Mouse (Mus musculus) heart, postnatal 0 days (tissue): ENCODE measurements around the gene Ramp2. TPM values are rescaled to one million over a fixed set of nuclear protein-coding genes. Genes with fewer than 3 reads are reported as not detected.
A peak's percentile ranks its signal among the peaks of the same experiment; 100 is the strongest.

Experiments
- ATAC-seq: fragments of 200-750 bp; cut with Nextera tagmentation; 2 replicates; pipeline ENCODE4 v1.8.0; 2017; ENCODE audit warnings: low read depth, moderate number of reproducible peaks, moderate library complexity; ENCODE audit not compliant: insufficient read depth
- DNase-seq: peaks from one replicate; pipeline ENCODE4 v3.0.0-alpha.2; 2016; ENCODE audit warnings: low spot score
- H3K27ac ChIP-seq: fragments of 300-500 bp; sonication (generic); 2 replicates; pipeline ENCODE4 v1.5.1; 2014; ENCODE audit warnings: low read depth, mild to moderate bottlenecking
- H3K27me3 ChIP-seq: fragments of 300-500 bp; sonication (generic); 2 replicates; pipeline ENCODE4 v1.6.1; 2014; ENCODE audit warnings: low read length, mixed read lengths; ENCODE audit not compliant: control insufficient read depth, insufficient read depth
- H3K36me3 ChIP-seq: fragments of 300-500 bp; sonication (generic); replicated peaks from 2 replicates; pipeline ENCODE4 v1.6.1; 2014; ENCODE audit warnings: low read length, mixed read lengths; ENCODE audit not compliant: control insufficient read depth, insufficient read depth
- H3K4me1 ChIP-seq: fragments of 300-500 bp; sonication (generic); 2 replicates; pipeline ENCODE4 v1.6.1; 2014; ENCODE audit warnings: antibody characterized with exemption; ENCODE audit not compliant: control insufficient read depth, insufficient read depth
- H3K4me2 ChIP-seq: fragments of 300-500 bp; sonication (generic); 2 replicates; pipeline ENCODE4 v1.6.1; 2014; ENCODE audit warnings: low read depth, mild to moderate bottlenecking, low read length, moderate library complexity
- H3K4me3 ChIP-seq: fragments of 300-500 bp; sonication (generic); 2 replicates; pipeline ENCODE4 v1.5.1; 2014; ENCODE audit warnings: low read depth, low read length
- H3K9ac ChIP-seq: fragments of 300-500 bp; sonication (generic); replicated peaks from 2 replicates; pipeline ENCODE4 v1.6.1; 2014; ENCODE audit warnings: low read depth, low read length, mixed read lengths
- H3K9me3 ChIP-seq: fragments of 300-500 bp; sonication (generic); replicated peaks from 2 replicates; pipeline ENCODE4 v1.6.1; 2016; ENCODE audit warnings: low read length; ENCODE audit not compliant: control insufficient read depth
- CTCF ChIP-seq: IDR thresholded peaks from 2 replicates; pipeline ENCODE4 v1.5.1; 2016; ENCODE audit warnings: antibody characterized with exemption, control low read depth, low read depth
- EP300 ChIP-seq: IDR thresholded peaks from 2 replicates; pipeline ENCODE4 v1.6.1; 2016; ENCODE audit warnings: antibody characterized with exemption, low read depth
- WGBS: fragments of 180-500 bp; shearing (Covaris S2); extraction: QIAGEN DNeasy Blood & Tissue Kit; methylation state at CpG from one replicate; pipeline ENCODE4 v1.1.7; 2014; 5-methylcytosine and 5-hydroxymethylcytosine counted together
- polyA plus RNA-seq: library from polyadenylated mRNA; unstranded; fragments of >200 nt; fragmentation: Nextera tagmentation; extraction: Ambion mirVana; gene quantifications from 2 replicates; pipeline ENCODE4 v1.2.1, GENCODE M21; 2015
- total RNA-seq: library from RNA; depleted of rRNA; stranded (reverse); fragments of >200 nt; gene quantifications from 2 replicates; pipeline ENCODE4 v1.2.3, GENCODE M21; 2014; ENCODE audit warnings: low replicate concordance

Gene Ramp2
- total and polyA plus RNA-seq, 2 experiments from 2014 or later: 159 to 182 TPM

GRCm38 (mm10) chr11:101232010-101232839 lies 13.6 kb upstream of the Ramp2 start:
- Histone ChIP-seq H3K27me3 (0 out of 2 replicates have a peak, but pooled peaks cover 3% of the 10 kb centered on the region), H3K4me1 (no peaks in the 10 kb centered on the region), H3K4me3 (peak overlapping the region; percentile 26), H3K9ac (peak overlapping the region; percentile 44; the same call in 1 of the 2 replicates), H3K27ac (peak overlapping the region; percentile 89), H3K4me2 (peak overlapping the region; percentile 55), H3K9me3 (no peaks in the 10 kb centered on the region), H3K36me3 (no peaks in the 10 kb centered on the region)
- 39% methylated on average over 6 of the region's 6 CpGs for WGBS
- DNase-seq (peak; percentile 79), ATAC-seq (peak; percentile 76)
- TF ChIP-seq CTCF: no peak
- peak; percentile 83 for TF ChIP-seq EP300

DNA sequence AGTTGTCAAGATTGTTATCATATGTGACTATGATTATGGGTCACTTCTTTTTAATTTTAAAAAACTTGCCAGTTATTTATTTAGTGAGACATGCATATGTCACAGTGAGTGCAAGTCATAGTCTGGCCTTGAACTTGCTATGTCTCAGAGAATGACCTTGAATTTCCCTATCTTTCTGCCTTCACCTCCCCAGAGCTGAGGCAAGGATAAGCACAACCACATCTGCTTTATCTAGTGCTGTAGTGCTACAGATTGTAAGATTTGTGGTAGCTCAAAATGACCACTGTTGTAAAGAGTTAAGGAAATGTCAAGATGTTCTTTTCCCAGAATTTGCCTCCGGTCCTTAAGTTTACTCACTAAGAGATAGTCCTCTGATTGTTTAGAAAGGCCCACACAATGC lies 12.6 kb upstream of the Ramp2 start:
- Histone ChIP-seq H3K9me3 (no peaks in the 10 kb centered on the region), H3K9ac (no peak overlapping the region), H3K36me3 (no peaks in the 10 kb centered on the region), H3K27me3 (no peaks in the 10 kb centered on the region), H3K4me3 (no peak overlapping the region), H3K4me2 (no peak overlapping the region), H3K4me1 (0 out of 2 replicates have a peak, but pooled peaks cover 9% of the 10 kb centered on the region), H3K27ac (no peak overlapping the region)
- TF ChIP-seq CTCF (no peak), EP300 (no peak)
- no peak for DNase-seq
- ATAC-seq: no peak
- WGBS: 76% methylated on average over 1 of the region's 1 CpGs

DNA sequence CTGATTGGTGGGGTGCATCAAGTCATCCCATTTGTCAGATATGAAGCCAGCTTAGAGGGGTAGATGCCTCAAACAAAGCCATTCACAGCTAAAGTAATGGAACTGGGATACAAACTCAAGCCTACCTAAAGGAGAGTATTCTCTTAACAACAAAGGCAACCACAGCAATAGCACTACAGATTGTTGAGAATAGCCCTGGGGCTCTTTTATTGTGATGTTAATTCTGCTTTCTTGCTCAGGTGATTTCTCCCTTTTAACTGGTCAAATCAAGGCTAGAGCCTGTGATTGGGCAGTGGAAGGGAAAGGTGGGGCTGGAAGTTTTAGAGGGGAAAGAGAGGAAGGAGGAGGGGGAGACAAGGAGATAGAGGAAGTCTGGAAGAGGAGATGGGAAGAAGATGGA lies 11.7 kb upstream of the Ramp2 start:
- TF ChIP-seq EP300: no peak
- TF ChIP-seq CTCF: no peak
- Histone ChIP-seq H3K4me2 (no peak overlapping the region), H3K4me3 (no peak overlapping the region), H3K27me3 (no peaks in the 10 kb centered on the region), H3K9ac (no peak overlapping the region), H3K9me3 (no peaks in the 10 kb centered on the region), H3K27ac (no peak overlapping the region), H3K4me1 (0 out of 2 replicates have a peak, but pooled peaks cover 10% of the 10 kb centered on the region), H3K36me3 (no peaks in the 10 kb centered on the region)
- DNase-seq: no peak
- ATAC-seq: no peak

DNA sequence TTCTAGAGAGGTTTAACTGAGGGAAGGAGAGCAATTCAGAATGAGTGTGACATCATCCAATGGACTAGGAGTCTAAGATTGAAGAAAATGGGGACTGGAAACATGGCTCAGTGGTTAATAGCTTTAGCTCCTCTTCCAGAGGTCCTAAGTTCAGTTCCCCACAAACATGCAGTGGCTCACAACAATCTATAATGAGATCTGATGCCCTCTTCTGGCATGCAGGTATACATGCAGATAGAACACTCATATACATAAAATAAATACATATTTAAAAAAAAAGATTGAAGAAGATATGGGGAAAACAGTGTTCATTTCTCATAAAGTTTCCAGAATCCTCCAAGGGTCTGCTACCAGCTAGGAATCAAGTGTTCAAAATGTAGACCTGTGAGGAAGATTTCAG lies 10.4 kb upstream of the Ramp2 start:
- H3K4me2 ChIP-seq: no peak overlapping the region
- TF ChIP-seq EP300 (no peak), CTCF (no peak)
- no peaks in the 10 kb centered on the region for H3K9me3 ChIP-seq
- no peak overlapping the region for H3K4me3 ChIP-seq
- no peak overlapping the region for H3K27ac ChIP-seq
- H3K4me1 ChIP-seq: 0 out of 2 replicates have a peak, but pooled peaks cover 10% of the 10 kb centered on the region
- H3K36me3 ChIP-seq: no peaks in the 10 kb centered on the region
- no peak overlapping the region for H3K9ac ChIP-seq
- DNase-seq (no peak), ATAC-seq (no peak)
- H3K27me3 ChIP-seq: no peaks in the 10 kb centered on the region

DNA sequence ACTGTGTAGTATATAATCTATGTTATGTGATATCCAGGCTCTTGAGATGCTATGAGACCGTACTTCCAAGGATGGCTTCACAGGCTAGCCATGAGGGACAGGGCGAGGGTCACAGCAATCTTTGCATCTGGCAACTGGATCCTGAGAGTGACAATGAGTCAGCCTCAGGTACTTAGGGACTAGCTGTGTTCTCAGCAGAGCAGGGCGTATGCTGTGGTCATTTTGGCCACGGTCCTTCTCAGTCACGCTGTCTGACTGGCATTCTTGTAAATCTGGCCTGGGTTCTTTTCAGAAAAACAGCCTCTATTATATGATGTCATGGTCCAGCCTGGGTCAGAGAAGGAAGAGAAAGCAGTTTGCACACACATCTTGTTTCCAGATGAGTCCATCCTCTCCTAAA lies 9.0 kb upstream of the Ramp2 start:
- H3K4me1 ChIP-seq: 0 out of 2 replicates have a peak, but pooled peaks cover 10% of the 10 kb centered on the region
- DNase-seq: no peak
- H3K9me3 ChIP-seq: no peaks in the 10 kb centered on the region
- H3K36me3 ChIP-seq: no peaks in the 10 kb centered on the region
- H3K4me3 ChIP-seq: no peak overlapping the region
- H3K27me3 ChIP-seq: no peaks in the 10 kb centered on the region
- no peak overlapping the region for H3K9ac ChIP-seq
- no peak overlapping the region for H3K4me2 ChIP-seq
- H3K27ac ChIP-seq: no peak overlapping the region
- 83% methylated on average over 5 of the region's 5 CpGs for whole genome bisulfite sequencing
- TF ChIP-seq CTCF (no peak), EP300 (no peak)
- ATAC-seq: no peak
